Mouse (Mus musculus): ENCODE measurements at regions not wholly inside any gene's neighbourhood (a gene's known extent, or its start where the extent isn't known, plus 50 kb on each side); places are given as distances from the start of the nearest gene placed in this dataset.

DNA sequence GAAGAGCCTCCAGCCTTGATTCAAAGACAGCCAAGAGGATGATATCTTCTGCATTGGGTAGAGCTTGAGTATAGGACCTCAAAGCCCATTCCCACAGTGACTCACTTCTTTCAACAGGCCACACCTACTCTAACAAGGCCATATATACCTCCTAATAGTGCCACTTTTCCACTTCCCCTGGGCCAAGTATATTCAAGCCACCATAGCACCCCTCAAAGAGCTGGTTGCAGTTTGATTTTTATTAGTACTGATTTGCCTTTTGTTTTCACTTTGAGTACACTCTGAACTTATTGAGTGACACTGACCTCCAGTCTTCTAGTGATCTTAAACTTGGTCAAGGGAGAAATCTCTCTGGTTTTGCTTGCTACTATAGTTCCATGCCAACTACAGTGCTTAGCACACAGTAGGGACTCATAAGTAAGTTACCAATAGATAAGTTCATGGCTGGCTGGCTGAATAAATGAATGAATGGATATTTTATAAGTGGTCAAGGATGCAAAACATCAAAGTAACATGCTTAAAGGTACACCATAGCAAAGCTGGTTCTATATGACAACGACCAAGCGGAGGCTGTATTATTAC lies 64.5 kb upstream of the Lmo2 start:
- DNase-seq (ENCODE audit: extremely low spot score, low read depth, low spot score): no peak

DNA sequence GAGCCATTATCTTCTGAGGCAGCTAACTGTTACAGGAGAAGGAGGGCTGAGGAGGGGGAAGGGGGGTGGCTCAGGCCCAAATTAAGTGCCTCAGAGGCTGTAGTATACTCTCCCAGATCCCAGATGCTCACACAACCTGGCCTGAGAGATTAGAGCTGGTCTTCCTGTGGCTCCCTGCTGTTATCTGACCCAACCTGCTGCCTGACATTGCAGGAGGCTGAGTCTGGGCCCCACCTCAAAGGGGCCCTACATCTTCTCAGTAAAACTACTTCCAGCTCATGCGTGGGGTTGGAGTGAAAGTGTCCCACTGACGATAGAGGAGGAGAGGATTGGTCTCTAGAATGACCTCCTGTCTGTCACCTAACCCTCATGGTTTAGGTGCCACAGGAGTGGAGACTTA lies 64.0 kb upstream of the Lmo2 start:
- no peak for DNase-seq (ENCODE audit: extremely low spot score, low read depth, low spot score)

DNA sequence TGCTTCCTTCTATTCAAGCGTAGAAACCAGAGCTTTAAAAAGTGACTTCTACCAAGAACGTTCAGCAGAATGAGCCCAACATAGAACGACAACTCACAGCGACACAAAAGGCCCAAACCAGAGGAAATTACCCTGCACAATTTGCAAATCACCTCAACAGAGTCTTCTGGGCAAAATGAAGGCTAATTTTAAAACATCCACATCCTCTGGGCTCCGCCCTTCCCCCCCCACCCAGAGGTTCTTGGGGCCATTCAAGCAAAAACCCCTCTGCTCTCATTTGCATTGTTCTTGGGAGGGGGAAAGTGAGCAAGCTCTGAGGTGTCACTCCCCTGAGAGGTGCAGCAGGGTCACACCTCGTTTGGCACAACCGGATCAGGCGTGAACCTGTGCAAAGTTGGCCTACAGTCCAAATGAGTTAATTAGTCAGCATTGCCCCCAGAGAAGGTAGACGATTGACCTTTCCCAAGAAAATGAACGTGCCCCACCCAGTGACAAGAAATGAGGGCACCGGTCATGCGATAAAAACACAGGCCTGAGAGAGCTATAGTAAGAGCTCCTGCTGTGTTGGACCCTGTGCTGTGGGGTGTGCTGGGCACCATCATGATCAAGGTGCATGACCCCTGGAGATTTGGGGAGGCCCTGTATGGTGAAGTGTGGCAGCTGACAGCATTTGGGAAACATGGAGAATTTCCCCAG lies 62.7 kb upstream of the Lmo2 start:
- no peak for DNase-seq (ENCODE audit: extremely low spot score, low read depth, low spot score)

GRCm38 (mm10) chr2:103896160-103896559 lies 61.6 kb upstream of the Lmo2 start:
- DNase-seq (ENCODE audit: extremely low spot score, low read depth, low spot score): no peak

GRCm38 (mm10) chr2:103896814-103897213 lies 61.0 kb upstream of the Lmo2 start:
- DNase-seq (ENCODE audit: extremely low spot score, low read depth, low spot score): no peak

DNA sequence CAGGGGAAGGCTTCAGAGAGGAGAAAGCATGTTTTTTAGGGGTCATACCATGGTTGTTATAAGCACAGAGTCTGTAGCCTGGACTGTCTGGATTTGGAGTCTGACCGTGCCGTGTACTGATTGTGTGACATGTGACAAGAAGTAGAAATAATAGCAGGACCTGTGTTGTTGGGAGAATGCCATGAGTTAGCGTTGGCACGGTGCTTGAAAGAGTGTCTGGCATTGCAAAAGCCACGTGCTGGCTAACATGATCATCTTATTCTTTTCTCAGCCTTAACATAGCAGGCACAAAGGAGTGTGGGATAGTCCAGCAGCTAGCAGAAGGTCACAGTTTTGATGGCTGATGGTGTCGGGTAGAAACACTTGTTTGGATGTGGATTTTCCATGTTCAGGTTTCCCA lies 58.1 kb upstream of the Lmo2 start:
- DNase-seq (ENCODE audit: extremely low spot score, low read depth, low spot score): no peak

GRCm38 (mm10) chr2:103900384-103900783 lies 57.4 kb upstream of the Lmo2 start:
- no peak for DNase-seq (ENCODE audit: extremely low spot score, low read depth, low spot score)

DNA sequence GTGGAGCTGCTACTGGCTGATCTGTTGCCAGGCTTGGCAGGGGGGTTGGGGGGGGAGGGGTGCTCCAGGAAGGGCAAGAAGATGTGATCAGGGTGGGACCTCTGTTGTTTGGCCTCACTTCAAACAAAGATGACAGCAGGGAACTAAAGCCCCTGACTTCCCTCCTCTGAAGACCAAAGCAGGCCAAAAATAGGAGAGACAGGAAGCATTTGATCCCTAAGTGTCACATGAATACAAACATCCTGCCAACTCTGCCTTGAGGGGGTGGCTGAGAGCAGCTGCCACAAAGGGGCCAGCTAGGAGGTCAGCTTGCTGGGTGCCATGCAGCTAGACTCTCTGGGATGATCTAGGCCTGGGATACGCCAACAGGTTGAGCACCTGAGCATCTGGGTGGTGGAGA lies 56.3 kb upstream of the Lmo2 start:
- no peak for DNase-seq (ENCODE audit: extremely low spot score, low read depth, low spot score)

- DNase-seq (ENCODE audit: extremely low spot score, low read depth, low spot score): no peak
These were observed 55.0 kb upstream of the Lmo2 start for GRCm38 (mm10) chr2:103902777-103903176.

DNA sequence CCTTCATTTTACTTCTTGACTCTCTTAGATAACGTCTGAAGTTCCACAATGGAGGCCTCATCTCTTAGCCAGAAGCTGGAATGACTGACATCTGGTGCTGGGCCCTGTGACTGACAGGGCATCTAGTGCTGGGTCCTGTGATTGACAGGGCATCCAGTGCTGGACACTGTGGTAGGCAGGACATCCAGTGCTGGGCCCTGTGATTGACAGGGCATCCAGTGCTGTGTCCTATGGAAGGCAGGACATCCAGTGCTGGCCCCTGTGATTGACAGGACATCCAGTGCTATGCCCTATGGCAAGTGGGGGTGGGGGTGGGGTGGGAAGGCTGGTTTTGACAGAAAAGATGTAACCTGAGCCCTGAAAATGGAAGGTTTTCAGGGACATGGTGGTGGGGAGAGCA lies 52.1 kb upstream of the Lmo2 start:
- DNase-seq (ENCODE audit: extremely low spot score, low read depth, low spot score): no peak

DNA sequence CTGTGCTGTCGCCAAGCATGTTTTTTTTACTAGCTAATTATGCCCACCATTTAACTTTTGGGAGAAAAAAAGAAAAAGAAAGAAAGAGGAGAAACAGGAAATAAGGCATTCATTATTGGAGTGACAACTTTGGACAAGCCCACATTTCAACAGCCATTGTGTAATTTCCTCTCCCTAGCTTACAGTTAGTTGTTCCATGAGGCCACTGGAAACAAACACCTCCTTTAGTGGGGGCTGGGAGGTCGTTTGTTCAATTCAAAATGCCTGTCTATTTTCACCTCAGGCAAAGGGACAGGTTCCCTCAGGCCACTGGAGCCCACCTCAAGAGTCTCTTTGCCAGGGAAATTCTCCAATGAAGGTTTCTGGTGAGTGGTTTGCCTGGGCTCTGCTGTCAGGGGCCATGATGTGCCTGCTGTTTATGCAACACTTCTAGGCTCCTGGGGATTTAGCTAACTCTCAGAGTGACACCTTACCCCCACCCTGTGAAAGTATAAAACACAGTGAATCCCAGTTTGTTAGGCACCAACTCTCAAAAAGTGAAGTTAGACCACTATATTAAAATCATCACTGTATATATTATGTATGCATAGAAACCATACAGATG lies 51.1 kb upstream of the Lmo2 start:
- DNase-seq (ENCODE audit: extremely low spot score, low read depth, low spot score): no peak
